Mouse (Mus musculus): ENCODE measurements around the gene Msi2.

Msi2 gene

GRCm38 (mm10) chr11:88309059-88309700, 409.1 kb downstream of the Msi2 start:
- no peak for DNase-seq (ENCODE audit: low spot score in 2 of 2)

- DNase-seq (ENCODE audit: low spot score in 2 of 2): no peak
Observed at GRCm38 (mm10) chr11:88307616-88308543, 410.4 kb downstream of the Msi2 start.

- DNase-seq (ENCODE audit: low spot score in 2 of 2): no peak
Observed at GRCm38 (mm10) chr11:88305759-88306158, 412.6 kb downstream of the Msi2 start.

- DNase-seq (ENCODE audit: low spot score in 2 of 2): no peak
Observed at GRCm38 (mm10) chr11:88301619-88302018, 416.7 kb downstream of the Msi2 start.

DNA sequence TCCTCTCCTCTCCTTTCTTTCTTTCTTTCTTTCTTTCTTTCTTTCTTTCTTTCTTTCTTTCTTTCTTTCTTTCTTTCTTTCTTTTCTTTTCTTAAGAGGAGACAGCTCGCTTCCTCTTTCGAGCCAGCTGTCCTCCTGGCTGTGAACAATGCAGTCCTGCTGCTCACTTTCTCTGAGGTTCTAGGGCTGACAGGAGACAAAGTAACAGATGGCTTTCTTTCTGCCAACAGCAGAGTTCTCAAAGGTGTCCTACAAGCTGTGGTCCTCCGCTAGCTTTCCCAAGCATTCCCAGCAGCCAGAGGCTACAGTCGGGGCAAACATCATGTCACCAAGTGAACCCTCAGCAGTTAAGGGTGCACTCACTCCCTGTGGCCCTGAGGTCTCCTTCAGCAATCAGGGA, 419.0 kb downstream of the Msi2 start:
- no peak for DNase-seq (ENCODE audit: low spot score in 2 of 2)

DNA sequence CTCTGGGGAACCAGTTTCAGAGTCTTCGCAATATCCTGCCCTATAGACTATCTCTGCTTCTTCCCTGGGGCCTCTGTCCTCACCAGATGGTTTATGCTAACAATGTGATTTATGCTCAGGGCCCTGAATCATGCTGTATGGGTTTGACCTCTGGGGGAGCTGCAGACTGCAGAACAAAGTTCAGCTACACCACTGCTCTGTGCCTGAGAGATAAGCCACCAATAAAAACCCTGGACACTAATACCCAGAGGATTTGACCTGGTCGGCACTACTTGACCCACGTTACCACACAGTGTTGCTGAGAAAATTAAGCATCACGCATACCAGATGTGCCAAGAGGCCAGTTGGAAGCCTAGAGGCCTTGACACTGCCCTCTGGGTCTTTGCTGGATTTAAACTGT, 420.8 kb downstream of the Msi2 start:
- no peak for DNase-seq (ENCODE audit: low spot score in 2 of 2)

- no peak for DNase-seq (ENCODE audit: low spot score in 2 of 2)
Observed at GRCm38 (mm10) chr11:88295298-88295697, 423.0 kb downstream of the Msi2 start.

DNA sequence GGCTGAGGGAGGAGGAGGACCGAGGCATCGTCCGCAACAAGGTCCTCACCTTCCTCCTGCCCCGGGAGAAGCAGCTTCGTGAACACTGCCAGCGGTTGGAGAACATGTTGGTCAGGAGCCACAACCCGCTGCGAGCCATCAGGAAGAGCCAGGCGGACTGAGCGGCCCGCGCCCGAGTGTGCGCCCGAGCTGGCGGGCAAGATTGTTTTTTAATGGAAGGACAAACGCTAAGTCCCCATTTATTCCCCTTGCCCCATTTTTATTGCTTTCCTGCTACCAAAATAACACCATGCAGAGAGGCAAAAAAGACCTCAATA, 424.0 kb downstream of the Msi2 start:
- no peak for DNase-seq (ENCODE audit: low spot score in 2 of 2)

DNA sequence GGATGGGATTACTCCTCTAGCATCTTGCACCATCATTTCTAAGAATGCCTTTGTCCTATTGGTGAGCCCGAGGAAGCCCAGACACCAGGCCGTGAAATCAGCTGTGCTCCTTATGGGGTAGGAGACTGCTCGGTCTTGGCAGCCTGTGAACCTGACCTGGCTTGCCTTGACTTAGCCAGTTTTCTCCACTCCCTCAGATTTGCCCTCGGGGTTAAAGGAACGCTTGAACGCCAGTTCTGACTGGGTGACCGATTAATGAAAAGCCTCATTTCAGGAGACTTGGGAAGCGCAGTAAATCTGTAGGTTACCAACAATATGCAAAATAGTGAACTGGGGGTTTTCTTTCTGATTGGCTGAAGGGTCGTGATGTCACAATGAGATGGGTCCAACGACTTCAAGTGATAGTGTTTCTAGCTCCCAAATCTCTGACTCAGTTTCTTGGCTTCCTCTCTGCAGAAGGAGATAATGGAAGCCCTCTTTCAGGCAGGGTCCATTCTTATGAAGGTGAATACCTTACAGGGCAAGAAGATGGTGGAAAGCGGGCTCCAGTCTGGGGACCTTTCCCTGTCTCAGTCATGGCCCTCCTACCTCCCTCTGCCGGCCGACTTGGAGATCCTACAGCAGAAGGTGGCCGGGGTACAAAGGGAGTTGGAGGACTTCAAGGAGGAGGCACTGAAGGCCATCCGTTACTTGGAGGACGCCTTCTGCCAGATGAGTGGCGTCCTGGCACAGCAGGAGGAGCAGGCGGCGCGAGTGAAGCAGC, 424.5 kb downstream of the Msi2 start, which contains the start of gene Ccdc182:
Ccdc182 (plus strand) TSS at position 428 of the 763 bp plus-strand sequence.
- no peak for DNase-seq (ENCODE audit: low spot score in 2 of 2)

DNA sequence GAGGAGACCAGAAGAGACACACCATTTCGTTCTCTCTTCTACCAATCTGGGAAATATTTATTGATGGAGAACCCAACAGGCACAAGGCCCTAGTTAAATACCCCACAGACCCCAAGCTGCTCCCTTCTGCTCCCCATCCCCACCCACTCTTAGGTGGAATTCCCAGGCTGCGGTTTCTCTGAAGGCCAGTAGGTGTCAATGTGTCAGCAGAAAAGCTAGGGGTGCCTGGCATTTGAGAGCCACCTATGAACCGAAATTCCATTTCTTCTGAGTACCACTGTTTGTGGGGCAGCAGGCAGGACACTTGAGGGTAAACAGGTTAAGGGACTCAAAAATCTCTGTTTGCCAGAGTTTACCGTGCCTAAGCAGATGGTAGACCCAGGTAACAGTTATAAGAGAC, 426.6 kb downstream of the Msi2 start:
- DNase-seq (ENCODE audit: low spot score in 2 of 2): no peak

GRCm38 (mm10) chr11:88291245-88291644, 427.1 kb downstream of the Msi2 start:
- no peak for DNase-seq (ENCODE audit: low spot score in 2 of 2)
